ENCODE assay signal across 21 mouse cellular contexts in genomic region chr3:25763689-25764088, GRCm38 (mm10).
DNase-seq lines count a peak whose midpoint lies in the region; ATAC-seq and TF ChIP-seq lines count a peak whose summit lies in the region.
"Had no signal": no experiment of that assay in that cellular context is flagged by ENCODE, and none has a peak within 500 bp of the region (broad histone marks: within the 10 kb centered on the region; RNA-seq: fewer than 3 reads in every experiment).

No protein-coding gene starts in this region.

- ATAC-seq in frontal cortex, adult (ENCODE audit: low TSS enrichment), result peak; percentile 73
- no peak for ATAC-seq in megakaryocyte, adult 5-6 weeks (ENCODE audit: poor library complexity, severe bottlenecking)
- ATAC-seq: activated CD4-positive, CD25-positive, alpha-beta regulatory T cell, adult 4 months; CD4-positive, CD25-positive, alpha-beta regulatory T cell, adult 4 months; Patski had no signal

- TF ChIP-seq CTCF in layer of hippocampus, adult 2 months (conservative IDR thresholded peaks at IDR 0.05), result no peak

- DNase-seq in frontal cortex, postnatal 36 days (ENCODE audit: low spot score in 2 of 2), result no peak
- no peak for DNase-seq in layer of hippocampus, adult 2 months (ENCODE audit: low spot score in 2 of 2)
- DNase-seq in layer of hippocampus, postnatal 10 days (ENCODE audit: low spot score in 2 of 2), result no peak
- DNase-seq in brain, adult 2 months (ENCODE audit: low read depth, low spot score), result peak; percentile 35
- DNase-seq in telencephalon, adult 2 months (ENCODE audit: low read depth, low spot score), result peak; percentile 18
- no peak for DNase-seq in lung, postnatal 14 days
- DNase-seq: adrenal gland, adult 2 months; adrenal gland, adult 8-10 months; adrenal gland, postnatal 10 days; adrenal gland, postnatal 14 days; adrenal gland, postnatal 25 days; adrenal gland, postnatal 36 days; B cell, adult 2 months; cerebellum, adult 11 months; cerebellum, adult 11-12 months; cerebellum, adult 18-20 months had no signal

- peak overlapping the region; percentile 32; the same call in 1 of the 2 replicates for H3K27ac ChIP-seq in layer of hippocampus, adult 2 months

- no peak overlapping the region for H3K4me3 ChIP-seq in layer of hippocampus, adult 2 months

Comparison
In these comparisons a context has a peak if more than half of its experiments do, and no peak if none do; other contexts are left out.
1. DNase-seq: peak in brain, adult 2 months (single experiment) and telencephalon, adult 2 months (single experiment); none in frontal cortex, postnatal 36 days (0 of 2), layer of hippocampus, adult 2 months (0 of 2), layer of hippocampus, postnatal 10 days (0 of 2) and lung, postnatal 14 days (single experiment).